Mouse (Mus musculus) CD4-positive, CD25-positive, alpha-beta regulatory T cell (primary cell): ENCODE results near the gene Ankmy1. TPM values are rescaled to one million over a fixed set of nuclear protein-coding genes. Genes with fewer than 3 reads are reported as not detected.

Experiments
- polyA plus RNA-seq: library from polyadenylated mRNA; unstranded; fragments of 100-300 nt; shearing (Covaris generic); gene quantifications from one replicate; pipeline ENCODE4 v1.2.1, GENCODE M21; 2017

Ankmy1 gene
- 0.80 TPM for polyA plus RNA-seq

DNA sequence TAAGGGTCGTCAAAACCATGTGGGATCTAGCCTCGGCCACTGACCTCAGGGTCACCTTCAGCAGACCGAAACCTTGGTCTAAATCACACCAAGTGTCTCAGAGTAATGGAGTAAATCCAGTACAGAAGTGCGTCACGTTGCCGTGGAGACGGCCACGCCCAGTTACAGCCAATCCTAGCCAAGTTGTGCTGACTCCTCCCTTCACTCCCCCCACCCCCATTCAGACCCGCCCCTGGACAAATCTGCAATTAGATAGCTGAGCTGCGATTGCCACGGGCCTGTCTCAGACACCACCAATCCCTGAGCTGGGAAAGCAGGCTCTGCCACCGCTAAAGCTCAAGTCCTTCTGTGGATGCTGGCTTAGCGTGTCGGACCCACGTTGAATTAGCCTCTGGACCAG lies at the start of gene Ankmy1:
TSS of gene Ankmy1 (minus strand) at position 121 of the 400 bp plus-strand sequence.

DNA sequence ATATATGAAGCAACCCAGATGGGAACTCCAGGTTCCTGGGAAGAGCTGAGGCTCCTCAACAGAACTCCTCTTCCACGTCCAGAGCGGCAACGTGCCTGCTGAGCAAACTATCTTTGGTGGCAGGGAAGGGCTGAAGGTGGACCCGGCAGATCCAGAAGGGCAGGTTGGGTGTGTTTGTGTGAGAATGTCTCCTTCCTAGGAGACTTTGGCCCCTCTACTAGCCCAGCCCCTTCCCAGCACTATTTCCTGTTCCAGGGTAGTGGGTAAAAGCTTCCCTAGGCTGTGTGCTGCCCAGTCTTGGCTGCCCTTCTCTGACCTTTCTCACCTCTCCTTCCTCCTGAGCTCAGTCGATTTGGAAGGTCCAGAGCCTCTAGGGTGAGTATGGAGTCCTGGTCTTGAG lies 47.9 kb upstream of the Ankmy1 start, which contains the start of gene Gpr35:
TSS of gene Gpr35 (plus strand) at position 259 of the 400 bp plus-strand sequence.

DNA sequence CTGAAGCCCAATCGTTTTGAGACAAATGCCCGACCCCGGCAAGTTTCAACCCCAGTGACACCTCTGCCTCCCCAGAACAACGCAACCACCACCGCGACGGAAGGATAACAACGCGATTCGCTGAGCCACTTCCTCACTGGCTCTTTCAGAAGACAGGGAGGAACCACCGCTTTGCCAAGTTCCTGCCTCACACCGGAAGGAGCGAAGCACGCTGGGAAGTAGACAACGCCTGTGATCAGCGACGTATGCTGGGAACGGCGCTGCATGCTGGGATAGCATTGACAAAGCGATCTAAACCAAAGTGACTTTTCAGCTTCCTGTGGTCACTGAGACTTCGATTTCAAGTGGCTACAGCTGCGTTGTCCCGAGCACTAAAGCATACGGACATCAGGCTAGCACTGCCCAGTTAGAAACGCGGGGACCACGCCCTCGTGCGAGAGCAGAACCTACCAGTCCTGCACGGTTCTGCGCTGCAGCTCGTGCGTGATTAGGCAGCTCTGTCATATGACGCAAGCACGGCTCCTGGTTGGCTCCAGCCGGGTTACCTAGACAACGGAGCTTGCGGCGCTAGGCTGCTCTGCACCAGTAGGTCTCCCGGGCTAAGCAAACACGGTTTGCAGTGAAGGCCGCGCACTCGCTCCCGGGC lies 31.6 kb upstream of the Ankmy1 start, which contains the start of gene Capn10:
TSS of gene Capn10 (plus strand) at position 195 of the 646 bp plus-strand sequence.

DNA sequence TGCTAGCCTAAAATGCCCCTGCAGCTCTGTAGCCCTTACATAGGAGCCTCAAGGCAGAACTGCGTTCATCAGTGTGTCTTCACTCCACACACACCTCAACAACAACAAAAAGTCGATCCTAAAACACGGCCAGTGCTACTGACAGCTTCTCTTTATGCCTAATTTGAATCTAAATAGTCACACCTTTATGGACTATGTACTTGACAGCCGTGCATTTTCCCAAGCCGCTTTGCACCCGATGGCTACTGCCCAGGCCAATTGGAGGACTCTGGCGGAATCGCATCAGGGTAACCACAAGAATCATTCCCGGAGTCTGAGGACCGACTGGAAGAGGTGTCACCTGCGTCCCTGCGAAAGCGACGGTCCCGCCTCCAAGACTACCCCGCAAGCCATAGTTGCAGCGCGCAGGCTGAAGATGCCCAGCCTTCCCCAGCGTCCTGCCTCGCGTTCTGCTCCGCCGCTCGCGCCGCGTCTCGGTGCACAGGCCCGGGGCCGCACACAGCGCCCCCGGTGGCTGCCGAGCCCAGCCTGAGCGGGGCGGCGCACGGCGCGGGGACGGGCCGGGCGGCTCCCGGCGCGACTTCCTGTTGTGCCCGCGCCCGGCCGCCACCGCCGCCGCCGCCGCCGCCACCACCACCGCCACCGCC lies 7.7 kb upstream of the Ankmy1 start, which contains the start of gene Rnpepl1:
TSS of gene Rnpepl1 (plus strand) at position 545 of the 647 bp plus-strand sequence.

DNA sequence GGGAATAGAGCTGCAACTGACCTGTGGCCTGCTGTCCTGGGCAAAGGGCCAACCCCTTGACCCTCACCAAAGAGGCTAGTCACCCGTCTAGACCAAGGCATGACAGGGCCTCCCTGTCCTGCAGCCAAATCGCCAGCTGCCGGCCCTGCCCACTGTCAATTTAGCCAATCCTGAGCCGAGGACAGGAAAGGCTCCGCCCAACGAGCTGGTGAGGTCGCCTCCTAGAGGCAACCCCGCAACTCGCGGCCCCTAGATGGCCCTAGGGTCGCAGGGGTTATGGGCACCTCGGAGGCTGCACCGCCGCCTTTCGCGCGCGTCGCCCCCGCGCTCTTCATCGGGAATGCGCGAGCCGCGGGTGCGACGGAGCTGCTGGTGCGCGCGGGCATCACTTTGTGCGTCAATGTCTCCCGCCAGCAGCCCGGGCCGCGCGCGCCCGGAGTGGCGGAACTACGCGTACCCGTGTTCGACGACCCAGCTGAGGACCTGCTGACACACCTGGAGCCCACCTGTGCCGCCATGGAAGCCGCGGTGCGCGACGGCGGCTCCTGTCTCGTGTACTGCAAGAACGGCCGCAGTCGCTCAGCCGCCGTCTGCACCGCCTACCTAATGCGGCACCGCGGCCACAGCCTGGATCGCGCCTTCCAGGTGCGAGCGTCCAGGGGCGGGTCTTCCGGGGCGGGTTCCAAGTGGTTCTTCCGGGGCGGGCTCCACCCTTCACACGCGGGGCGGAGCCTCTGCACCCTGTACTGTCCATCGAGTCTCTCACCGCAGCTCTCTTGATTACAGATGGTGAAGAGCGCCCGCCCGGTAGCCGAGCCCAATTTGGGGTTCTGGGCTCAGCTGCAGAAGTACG lies 4.3 kb upstream of the Ankmy1 start, which contains the start of gene Dusp28:
TSS of gene Dusp28 (plus strand) at position 203 of the 853 bp plus-strand sequence.

DNA sequence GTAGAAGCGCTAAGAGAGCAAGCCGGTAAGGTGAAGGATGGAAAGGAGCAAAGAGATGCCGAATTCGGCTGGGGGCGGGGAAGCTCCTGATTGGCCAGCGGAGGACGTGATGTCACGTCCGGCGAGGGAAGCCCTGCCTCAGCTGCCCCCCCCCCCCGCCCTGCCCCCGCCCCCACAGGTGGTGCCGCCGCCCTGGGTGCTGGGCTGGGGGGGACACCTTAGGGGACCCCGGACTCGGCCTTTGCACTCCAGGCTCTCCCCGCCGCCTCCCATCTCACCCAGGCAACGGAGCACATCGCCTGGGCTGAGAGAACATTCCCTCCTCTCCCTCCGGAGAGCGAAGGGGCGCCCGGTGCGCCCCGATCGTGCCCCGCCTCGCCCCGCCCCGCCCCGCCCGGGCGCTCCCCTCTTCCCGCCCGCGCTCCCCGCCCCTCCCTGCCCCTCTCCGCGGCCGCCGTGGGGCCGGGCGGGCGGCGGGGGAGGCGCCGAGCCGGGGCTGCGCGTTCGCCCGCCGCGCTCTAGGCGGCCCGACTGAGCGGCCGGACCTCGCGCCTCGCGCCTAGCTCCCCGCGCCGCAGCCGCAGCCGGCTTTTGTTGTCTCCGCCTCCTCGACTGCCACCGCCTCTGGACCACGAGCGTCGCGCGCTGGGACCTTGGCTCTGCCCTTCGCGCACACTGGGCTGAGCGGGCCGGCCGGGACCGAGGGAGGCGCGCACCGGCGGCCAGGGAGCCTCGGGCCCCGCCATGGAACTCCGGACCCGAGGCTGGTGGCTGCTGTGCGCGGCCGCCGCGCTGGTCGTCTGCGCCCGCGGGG lies 71.3 kb downstream of the Ankmy1 start, which contains the start of gene Gpc1:
TSS of gene Gpc1 (plus strand) at position 458 of the 814 bp plus-strand sequence.

Other genes starting within 250 kb of the Ankmy1 start
- 4.7 TPM for gene Gpc1, start 71.3 kb downstream of the Ankmy1 start, polyA plus RNA-seq
- 12.1 TPM for gene Dusp28, start 4.1 kb upstream of the Ankmy1 start, polyA plus RNA-seq
- 146 TPM for gene Rnpepl1, start 7.9 kb upstream of the Ankmy1 start, polyA plus RNA-seq
- gene Capn10, start 31.5 kb upstream of the Ankmy1 start, polyA plus RNA-seq, result 14.9 TPM
- 0.47 TPM for gene Gpr35, start 48.0 kb upstream of the Ankmy1 start, polyA plus RNA-seq
- gene Aqp12, start 103.4 kb upstream of the Ankmy1 start, polyA plus RNA-seq, result not detected
- not detected for gene Kif1a, start 199.0 kb upstream of the Ankmy1 start, polyA plus RNA-seq
- gene Agxt, start 232.3 kb upstream of the Ankmy1 start, polyA plus RNA-seq, result not detected